Mouse (Mus musculus) intestine, postnatal 0 days (tissue): ENCODE data around the gene Map3k14. TPM values are rescaled to one million over a fixed set of nuclear protein-coding genes. Genes with fewer than 3 reads are reported as not detected.
A peak's percentile ranks its signal among the peaks of the same experiment; 100 is the strongest.

Experiments used
- ATAC-seq: fragments of 200-750 bp; cut with Nextera tagmentation; 2 replicates; pipeline ENCODE4 v1.8.0; 2017; ENCODE audit warnings: mild to moderate bottlenecking, moderate TSS enrichment, moderate library complexity
- H3K27ac ChIP-seq: fragments of 300-500 bp; sonication (generic); 2 replicates; pipeline ENCODE4 v1.5.1; 2014; ENCODE audit warnings: mild to moderate bottlenecking, low read depth, low read length, moderate library complexity
- H3K27me3 ChIP-seq: fragments of 300-500 bp; sonication (generic); replicated peaks from 2 replicates; pipeline ENCODE4 v1.6.1; 2014; ENCODE audit warnings: low read length, mixed read lengths; ENCODE audit not compliant: control insufficient read depth, insufficient read depth
- H3K36me3 ChIP-seq: fragments of 300-500 bp; sonication (generic); 2 replicates; pipeline ENCODE4 v1.6.1; 2014; ENCODE audit warnings: mild to moderate bottlenecking, moderate library complexity; ENCODE audit not compliant: control insufficient read depth, insufficient read depth
- H3K4me1 ChIP-seq: fragments of 300-500 bp; sonication (generic); replicated peaks from 2 replicates; pipeline ENCODE4 v1.6.1; 2014; ENCODE audit warnings: antibody characterized with exemption, low read length, mixed read lengths; ENCODE audit not compliant: control insufficient read depth, insufficient read depth
- H3K4me2 ChIP-seq: fragments of 300-500 bp; sonication (generic); replicated peaks from 2 replicates; pipeline ENCODE4 v1.6.1; 2014; ENCODE audit warnings: low read depth, mild to moderate bottlenecking, moderate library complexity
- H3K4me3 ChIP-seq: fragments of 300-500 bp; sonication (generic); 2 replicates; pipeline ENCODE4 v1.5.1; 2014; ENCODE audit warnings: low read depth, low read length
- H3K9ac ChIP-seq: fragments of 300-500 bp; sonication (generic); 2 replicates; pipeline ENCODE4 v1.6.1; 2014; ENCODE audit warnings: mild to moderate bottlenecking, low read depth, low read length
- H3K9me3 ChIP-seq: fragments of 300-500 bp; sonication (generic); 2 replicates; pipeline ENCODE4 v1.6.1; 2016; ENCODE audit warnings: mixed run types; ENCODE audit not compliant: control insufficient read depth
- CTCF ChIP-seq: sonication (generic); IDR thresholded peaks from 2 replicates; pipeline ENCODE4 v1.5.1; 2016; ENCODE audit warnings: low read depth, mild to moderate bottlenecking, control low read depth, antibody characterized with exemption, moderate library complexity
- WGBS: fragments of 180-500 bp; shearing (Covaris S2); extraction: QIAGEN DNeasy Blood & Tissue Kit; methylation state at CpG from one replicate; pipeline ENCODE4 v1.1.7; 2014; 5-methylcytosine and 5-hydroxymethylcytosine counted together
- polyA plus RNA-seq: library from polyadenylated mRNA; unstranded; fragments of >200 nt; fragmentation: Nextera tagmentation; extraction: Ambion mirVana; gene quantifications from 2 replicates; pipeline ENCODE4 v1.2.1, GENCODE M21; 2015

Map3k14 gene
- polyA plus RNA-seq, 1 experiment from 2014 or later = 1.6 TPM

GRCm38 (mm10) chr11:103195236-103195635 lies 72.0 kb downstream of the Map3k14 start:
- no peaks in the 10 kb centered on the region; the same call in 1 of the 2 replicates for H3K4me1 ChIP-seq
- no peak overlapping the region for H3K9ac ChIP-seq
- H3K9me3 ChIP-seq = no peaks in the 10 kb centered on the region
- no peak for TF ChIP-seq CTCF
- ATAC-seq = no peak
- no peaks in the 10 kb centered on the region for H3K36me3 ChIP-seq
- H3K27ac ChIP-seq = no peak overlapping the region
- peaks cover 56% of the 10 kb centered on the region for H3K27me3 ChIP-seq
- 83% methylated on average over 18 of the region's 18 CpGs for WGBS
- H3K4me2 ChIP-seq = no peak overlapping the region
- H3K4me3 ChIP-seq = no peak overlapping the region

- no peak for TF ChIP-seq CTCF
- H3K27me3 ChIP-seq = peaks cover 43% of the 10 kb centered on the region
- H3K4me2 ChIP-seq = no peak overlapping the region
- 59% methylated on average over 9 of the region's 9 CpGs for WGBS
- no peaks in the 10 kb centered on the region for H3K4me1 ChIP-seq
- H3K36me3 ChIP-seq = no peaks in the 10 kb centered on the region
- H3K9ac ChIP-seq = no peak overlapping the region
- ATAC-seq = no peak
- no peaks in the 10 kb centered on the region for H3K9me3 ChIP-seq
- H3K27ac ChIP-seq = no peak overlapping the region
- no peak overlapping the region for H3K4me3 ChIP-seq
These were observed 73.5 kb downstream of the Map3k14 start for GRCm38 (mm10) chr11:103193825-103194168.

GRCm38 (mm10) chr11:103192956-103193824 lies 74.1 kb downstream of the Map3k14 start:
- no peak overlapping the region for H3K27ac ChIP-seq
- peaks cover 38% of the 10 kb centered on the region for H3K27me3 ChIP-seq
- peak; percentile 26; the same call in 1 of the 2 replicates for ATAC-seq
- no peaks in the 10 kb centered on the region for H3K4me1 ChIP-seq
- H3K9ac ChIP-seq = no peak overlapping the region
- H3K4me2 ChIP-seq = peak overlapping the region; percentile 46
- no peaks in the 10 kb centered on the region for H3K9me3 ChIP-seq
- TF ChIP-seq CTCF = peak; percentile 68
- H3K4me3 ChIP-seq = peak overlapping the region; percentile 18; the same call in 1 of the 2 replicates
- no peaks in the 10 kb centered on the region for H3K36me3 ChIP-seq
- WGBS = 15% methylated on average over 44 of the region's 44 CpGs

GRCm38 (mm10) chr11:103192230-103192955 lies 74.9 kb downstream of the Map3k14 start:
- peak overlapping the region; percentile 46 for H3K4me2 ChIP-seq
- no peak overlapping the region for H3K9ac ChIP-seq
- TF ChIP-seq CTCF = no peak
- WGBS = 35% methylated on average over 28 of the region's 28 CpGs
- no peak overlapping the region for H3K27ac ChIP-seq
- peak overlapping the region; percentile 18; the same call in 1 of the 2 replicates for H3K4me3 ChIP-seq
- no peaks in the 10 kb centered on the region for H3K4me1 ChIP-seq
- H3K27me3 ChIP-seq = peaks cover 31% of the 10 kb centered on the region
- no peak for ATAC-seq
- no peaks in the 10 kb centered on the region for H3K9me3 ChIP-seq
- H3K36me3 ChIP-seq = no peaks in the 10 kb centered on the region

- H3K4me1 ChIP-seq = no peaks in the 10 kb centered on the region
- no peaks in the 10 kb centered on the region for H3K9me3 ChIP-seq
- ATAC-seq = no peak
- no peak overlapping the region for H3K4me2 ChIP-seq
- H3K27ac ChIP-seq = no peak overlapping the region
- H3K4me3 ChIP-seq = no peak overlapping the region
- H3K9ac ChIP-seq = no peak overlapping the region
- no peaks in the 10 kb centered on the region for H3K36me3 ChIP-seq
- 45% methylated on average over 2 of the region's 2 CpGs for WGBS
- H3K27me3 ChIP-seq = no peaks in the 10 kb centered on the region
- TF ChIP-seq CTCF = peak; percentile 85
These were observed 82.4 kb downstream of the Map3k14 start for GRCm38 (mm10) chr11:103184891-103185290.

- no peaks in the 10 kb centered on the region for H3K27me3 ChIP-seq
- no peak overlapping the region for H3K9ac ChIP-seq
- WGBS = 41% methylated on average over 3 of the region's 3 CpGs
- H3K9me3 ChIP-seq = no peaks in the 10 kb centered on the region
- ATAC-seq = peak; percentile 92
- H3K4me1 ChIP-seq = no peaks in the 10 kb centered on the region
- no peak for TF ChIP-seq CTCF
- H3K4me3 ChIP-seq = no peak overlapping the region
- H3K36me3 ChIP-seq = no peaks in the 10 kb centered on the region
- no peak overlapping the region for H3K27ac ChIP-seq
- no peak overlapping the region for H3K4me2 ChIP-seq
These were observed 85.4 kb downstream of the Map3k14 start for GRCm38 (mm10) chr11:103181911-103182310.
